Mouse (Mus musculus): ENCODE results near the gene Gan. TPM values are rescaled to one million over a fixed set of nuclear protein-coding genes. Genes with fewer than 3 reads are reported as not detected.
A peak's percentile ranks its signal among the peaks of the same experiment; 100 is the strongest.

The Gan gene
- polyA plus RNA-seq, 1 experiment from 2014 or later: 2.6 TPM

DNA sequence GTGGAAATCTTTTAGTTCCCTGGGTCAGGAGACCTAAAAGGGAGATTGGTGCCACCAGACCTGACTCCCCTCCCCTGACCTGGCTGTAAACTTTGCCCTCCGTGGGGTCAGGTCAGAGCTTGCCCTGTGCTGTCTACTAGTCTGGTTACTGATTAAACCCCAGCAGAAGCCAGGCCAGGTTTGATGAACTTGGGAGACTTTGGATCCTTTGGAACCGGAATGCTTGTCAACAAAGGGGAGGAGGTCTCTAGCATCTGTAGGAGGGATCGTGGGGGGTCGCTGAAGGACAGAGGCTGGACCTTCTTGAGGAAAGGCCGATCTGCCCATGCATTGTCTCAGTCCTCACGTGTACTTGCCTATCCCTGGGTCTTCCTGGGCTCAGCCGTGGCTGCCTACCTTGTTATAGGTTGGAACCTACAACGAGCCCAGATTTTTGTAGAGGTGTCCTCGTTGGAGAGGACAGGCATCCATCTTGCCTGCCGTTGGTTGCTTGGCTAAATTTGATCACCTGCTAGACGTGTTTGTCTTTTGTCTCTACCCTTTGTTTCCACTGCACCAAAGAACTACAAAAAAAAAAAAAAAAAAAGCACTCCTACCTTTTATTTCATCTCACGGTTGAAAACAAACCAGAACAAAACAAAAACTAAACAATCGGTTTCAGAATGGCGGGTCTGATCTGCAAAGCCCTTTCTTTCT lies 102.4 kb downstream of the Gan start:
- WGBS: 15% methylated on average over 14 of the region's 14 CpGs
- peak overlapping the region; percentile 96 for H3K9ac ChIP-seq
- no peaks in the 10 kb centered on the region for H3K36me3 ChIP-seq
- ATAC-seq (ENCODE audit: low FRiP score, low read depth): no peak
- peak overlapping the region; percentile 83 for H3K4me2 ChIP-seq (replicated peaks)
- H3K4me1 ChIP-seq: peaks cover 54% of the 10 kb centered on the region
- H3K9me3 ChIP-seq: no peaks in the 10 kb centered on the region
- no peaks in the 10 kb centered on the region for H3K27me3 ChIP-seq (replicated peaks)
- peak overlapping the region; percentile 50; the same call in 1 of the 2 replicates for H3K27ac ChIP-seq
- peak overlapping the region; percentile 95 for H3K4me3 ChIP-seq

DNA sequence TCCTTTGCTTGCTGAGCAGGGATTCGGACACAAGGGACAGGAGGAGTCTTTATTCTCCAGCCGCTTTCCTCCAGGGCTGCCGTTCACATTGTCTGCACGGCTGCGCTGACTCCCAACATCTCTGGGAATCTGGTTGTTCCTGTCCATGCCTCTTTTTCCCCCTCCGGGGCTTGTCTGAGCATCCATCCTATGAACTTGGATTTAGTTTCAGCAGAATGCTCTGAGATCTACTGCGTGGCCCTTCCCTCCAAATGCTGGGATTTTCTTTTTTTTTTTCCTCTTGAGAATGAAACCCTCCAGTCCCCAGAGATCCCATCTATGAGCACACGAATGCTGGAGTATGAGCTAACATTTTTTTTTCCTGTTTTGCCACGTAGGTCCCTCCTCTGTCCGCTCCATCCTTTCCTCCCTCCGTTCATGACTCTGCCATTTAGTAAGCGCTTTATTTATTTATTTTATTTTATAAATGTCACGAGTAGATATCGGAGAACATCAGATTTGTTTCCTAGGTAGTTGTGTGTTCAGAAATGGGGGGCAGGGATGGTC lies 103.1 kb downstream of the Gan start:
- H3K36me3 ChIP-seq: no peaks in the 10 kb centered on the region
- H3K4me3 ChIP-seq: peak overlapping the region; percentile 95
- H3K9ac ChIP-seq: peak overlapping the region; percentile 96
- H3K27ac ChIP-seq: peak overlapping the region; percentile 42; the same call in 1 of the 2 replicates
- H3K4me1 ChIP-seq: peaks cover 52% of the 10 kb centered on the region
- peak overlapping the region; percentile 83 for H3K4me2 ChIP-seq (replicated peaks)
- no peaks in the 10 kb centered on the region for H3K9me3 ChIP-seq
- no peaks in the 10 kb centered on the region for H3K27me3 ChIP-seq (replicated peaks)
- no peak for ATAC-seq (ENCODE audit: low FRiP score, low read depth)
- 30% methylated on average over 14 of the region's 14 CpGs for WGBS

DNA sequence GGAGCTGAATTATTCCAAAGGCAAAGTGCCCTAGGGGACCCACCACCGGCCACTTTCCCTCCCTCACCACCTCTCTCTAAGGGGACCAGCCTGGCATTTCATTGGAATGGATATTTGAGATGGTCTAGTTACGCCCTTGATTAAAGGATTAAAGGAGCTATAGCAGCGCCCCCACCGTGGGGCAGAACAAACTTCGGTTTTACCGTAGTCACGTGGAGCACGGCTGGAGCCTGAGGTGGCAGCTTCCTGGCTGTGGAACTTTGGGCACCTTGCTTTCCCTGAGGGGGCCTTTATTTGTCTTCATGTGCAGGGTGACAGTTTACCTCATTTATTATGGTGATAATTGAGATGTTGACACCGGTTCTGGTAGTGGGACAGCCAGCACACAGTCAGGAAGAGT lies 103.8 kb downstream of the Gan start:
- peak overlapping the region; percentile 83 for H3K4me2 ChIP-seq (replicated peaks)
- peak overlapping the region; percentile 96; the same call in 1 of the 2 replicates for H3K9ac ChIP-seq
- WGBS: 30% methylated on average over 9 of the region's 9 CpGs
- ATAC-seq (ENCODE audit: low FRiP score, low read depth): no peak
- no peaks in the 10 kb centered on the region for H3K36me3 ChIP-seq
- H3K4me1 ChIP-seq: peaks cover 50% of the 10 kb centered on the region
- no peaks in the 10 kb centered on the region for H3K9me3 ChIP-seq
- H3K4me3 ChIP-seq: peak overlapping the region; percentile 95; the same call in 1 of the 2 replicates
- H3K27me3 ChIP-seq (replicated peaks): no peaks in the 10 kb centered on the region
- no peak overlapping the region for H3K27ac ChIP-seq

DNA sequence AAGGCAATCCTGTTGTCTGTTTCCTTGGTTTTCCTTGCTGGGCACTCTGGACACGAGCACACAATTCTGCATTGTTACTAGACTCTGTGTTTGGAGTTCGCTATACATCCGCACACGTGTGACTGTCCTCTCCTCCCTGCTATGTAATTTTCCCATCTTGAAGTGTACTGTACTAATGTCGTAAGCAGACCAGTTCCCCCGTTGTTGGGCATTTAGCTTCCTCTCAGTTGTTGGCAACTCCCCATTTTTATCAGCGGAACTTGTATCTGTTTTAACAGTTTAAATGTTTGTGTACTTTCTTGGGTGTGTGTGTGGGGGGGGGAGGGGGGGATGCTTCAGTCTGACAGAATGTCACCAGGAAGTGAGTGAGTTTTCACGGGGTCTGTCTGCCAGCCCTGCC lies 104.8 kb downstream of the Gan start:
- WGBS: 70% methylated on average over 8 of the region's 8 CpGs
- H3K9me3 ChIP-seq: no peaks in the 10 kb centered on the region

DNA sequence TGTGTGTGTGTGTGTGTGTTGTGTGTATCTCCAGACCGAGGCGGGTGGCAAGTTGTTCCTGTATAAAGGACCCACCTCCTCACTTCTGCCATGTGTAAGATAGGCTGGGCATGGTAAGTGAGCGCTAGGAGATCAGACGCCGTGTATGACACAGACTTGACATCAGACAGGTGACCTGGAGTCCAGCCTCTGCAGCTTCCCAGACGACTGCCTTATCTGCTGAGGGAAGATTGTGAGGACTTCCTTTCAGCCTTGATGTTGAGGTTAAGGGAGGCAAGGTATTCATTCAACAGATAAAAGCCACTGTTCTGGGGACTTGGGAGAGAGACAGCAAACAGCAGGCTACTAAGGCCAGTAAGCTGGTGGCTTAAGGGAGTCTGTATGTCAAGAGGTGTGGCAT lies 105.5 kb downstream of the Gan start:
- no peak overlapping the region for H3K9ac ChIP-seq
- H3K36me3 ChIP-seq: no peaks in the 10 kb centered on the region
- 77% methylated on average over 6 of the region's 6 CpGs for WGBS
- no peaks in the 10 kb centered on the region for H3K9me3 ChIP-seq
- peaks cover 52% of the 10 kb centered on the region for H3K4me1 ChIP-seq
- H3K4me3 ChIP-seq: no peak overlapping the region
- no peak overlapping the region for H3K4me2 ChIP-seq (replicated peaks)
- H3K27ac ChIP-seq: no peak overlapping the region
- ATAC-seq (ENCODE audit: low FRiP score, low read depth): no peak
- H3K27me3 ChIP-seq (replicated peaks): no peaks in the 10 kb centered on the region

More for the DNA sequence above, 104.8 kb downstream of the Gan start:
- no peak overlapping the region for H3K9ac ChIP-seq
- no peaks in the 10 kb centered on the region for H3K27me3 ChIP-seq (replicated peaks)
- H3K4me1 ChIP-seq: peaks cover 54% of the 10 kb centered on the region
- H3K36me3 ChIP-seq: no peaks in the 10 kb centered on the region
- H3K4me2 ChIP-seq (replicated peaks): no peak overlapping the region
- no peak for ATAC-seq (ENCODE audit: low FRiP score, low read depth)
- no peak overlapping the region for H3K4me3 ChIP-seq
- H3K27ac ChIP-seq: no peak overlapping the region

DNA sequence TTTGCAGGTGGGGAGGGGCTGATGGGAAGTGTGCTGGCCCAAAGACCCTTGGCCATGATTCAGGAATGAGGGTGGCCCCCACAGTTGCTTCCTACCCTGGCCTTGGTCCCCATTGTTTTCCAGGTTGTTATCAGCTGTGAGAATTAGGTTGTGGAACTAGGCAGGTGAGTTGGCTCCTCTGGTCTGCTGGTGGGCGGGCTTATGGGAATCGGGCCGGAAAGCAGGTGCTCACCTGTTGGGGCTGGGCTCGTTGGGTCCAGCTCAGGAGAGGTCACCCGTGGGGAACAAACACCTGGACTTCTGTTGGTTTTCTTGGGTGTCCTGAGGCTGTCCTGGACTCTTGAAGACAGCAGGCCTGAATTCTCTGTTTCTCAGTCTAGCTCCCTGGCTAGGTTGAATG lies 107.1 kb downstream of the Gan start:
- Histone ChIP-seq H3K4me1 (peaks cover 36% of the 10 kb centered on the region), H3K27ac (no peak overlapping the region), H3K9ac (no peak overlapping the region), H3K4me2 (replicated peaks) (no peak overlapping the region), H3K9me3 (no peaks in the 10 kb centered on the region), H3K4me3 (no peak overlapping the region), H3K27me3 (replicated peaks) (no peaks in the 10 kb centered on the region), H3K36me3 (no peaks in the 10 kb centered on the region)
- ATAC-seq (ENCODE audit: low FRiP score, low read depth): no peak
- WGBS: 95% methylated on average over 5 of the region's 5 CpGs

Other genes with a start within 250 kb of the Gan start
- gene Cmc2, start 236.7 kb upstream of the Gan start, polyA plus RNA-seq (2016; fragmentation: Nextera tagmentation; extraction: Ambion mirVana): 52.1 and 64.2 TPM in 2 replicates
- 24.5 and 24.7 TPM in 2 replicates for gene Cenpn, start 236.4 kb upstream of the Gan start, polyA plus RNA-seq (2016; fragmentation: Nextera tagmentation; extraction: Ambion mirVana)
- gene Atmin, start 214.7 kb upstream of the Gan start, polyA plus RNA-seq (2016; fragmentation: Nextera tagmentation; extraction: Ambion mirVana): 21.5 and 22.9 TPM in 2 replicates
- 4.9 and 5.7 TPM in 2 replicates for gene 1700030J22Rik, start 179.2 kb upstream of the Gan start, polyA plus RNA-seq (2016; fragmentation: Nextera tagmentation; extraction: Ambion mirVana)
- gene Gcsh, start 164.6 kb upstream of the Gan start, polyA plus RNA-seq (2016; fragmentation: Nextera tagmentation; extraction: Ambion mirVana): 108 and 109 TPM in 2 replicates
- 0.06 and 0.08 TPM in 2 replicates for gene Pkd1l2, start 75.7 kb upstream of the Gan start, polyA plus RNA-seq (2016; fragmentation: Nextera tagmentation; extraction: Ambion mirVana)
- gene Bco1, start 62.3 kb upstream of the Gan start, polyA plus RNA-seq (2016; fragmentation: Nextera tagmentation; extraction: Ambion mirVana): 0.09 and 0.52 TPM in 2 replicates
- 106 and 112 TPM in 2 replicates for gene Cmip, start 98.9 kb downstream of the Gan start, polyA plus RNA-seq (2016; fragmentation: Nextera tagmentation; extraction: Ambion mirVana)

All from neural tube, embryonic 12.5 days (tissue).